Mouse (Mus musculus) neural tube, embryonic 13.5 days (tissue): Measurements from ENCODE around the gene Crhr2. TPM values are rescaled to one million over a fixed set of nuclear protein-coding genes. Genes with fewer than 3 reads are reported as not detected.

Source experiments
- ATAC-seq: fragments of 200-750 bp; cut with Nextera tagmentation; 2 replicates; pipeline ENCODE4 v1.8.0; 2017; ENCODE audit warnings: low read depth, mild to moderate bottlenecking, moderate TSS enrichment, moderate library complexity
- H3K27ac ChIP-seq: fragments of 300-500 bp; sonication (generic); replicated peaks from 2 replicates; pipeline ENCODE4 v1.5.1; 2015; ENCODE audit warnings: moderate library complexity, mild to moderate bottlenecking, inconsistent platforms
- H3K27me3 ChIP-seq: fragments of 300-500 bp; sonication (generic); 2 replicates; pipeline ENCODE4 v1.6.1; 2015; ENCODE audit warnings: mild to moderate bottlenecking, inconsistent platforms
- H3K36me3 ChIP-seq: fragments of 300-500 bp; sonication (generic); 2 replicates; pipeline ENCODE4 v1.6.1; 2015; ENCODE audit warnings: mild to moderate bottlenecking, inconsistent platforms
- H3K4me1 ChIP-seq: fragments of 300-500 bp; sonication (generic); replicated peaks from 2 replicates; pipeline ENCODE4 v1.6.1; 2015; ENCODE audit warnings: inconsistent platforms
- H3K4me2 ChIP-seq: fragments of 300-500 bp; sonication (generic); 2 replicates; pipeline ENCODE4 v1.6.1; 2015; ENCODE audit warnings: inconsistent platforms, mild to moderate bottlenecking, moderate library complexity
- H3K4me3 ChIP-seq: fragments of 300-500 bp; sonication (generic); 2 replicates; pipeline ENCODE4 v1.5.1; 2015; ENCODE audit warnings: mild to moderate bottlenecking, inconsistent platforms
- H3K9ac ChIP-seq: fragments of 300-500 bp; sonication (generic); 2 replicates; pipeline ENCODE4 v1.6.1; 2015; ENCODE audit warnings: moderate library complexity, mild to moderate bottlenecking, inconsistent platforms
- H3K9me3 ChIP-seq: fragments of 300-500 bp; sonication (generic); 2 replicates; pipeline ENCODE4 v1.6.1; 2016; ENCODE audit warnings: inconsistent platforms
- WGBS: fragments of 180-500 bp; shearing (Covaris S2); methylation state at CpG from one replicate; pipeline ENCODE4 v1.1.7; 2015; 5-methylcytosine and 5-hydroxymethylcytosine counted together
- polyA plus RNA-seq: library from polyadenylated mRNA; unstranded; fragments of >200 nt; fragmentation: Nextera tagmentation; extraction: Ambion mirVana; gene quantifications from 2 replicates; pipeline ENCODE4 v1.2.1, GENCODE M21; 2015

Gene Crhr2
- 0.93 and 0.95 TPM in 2 replicates for polyA plus RNA-seq

DNA sequence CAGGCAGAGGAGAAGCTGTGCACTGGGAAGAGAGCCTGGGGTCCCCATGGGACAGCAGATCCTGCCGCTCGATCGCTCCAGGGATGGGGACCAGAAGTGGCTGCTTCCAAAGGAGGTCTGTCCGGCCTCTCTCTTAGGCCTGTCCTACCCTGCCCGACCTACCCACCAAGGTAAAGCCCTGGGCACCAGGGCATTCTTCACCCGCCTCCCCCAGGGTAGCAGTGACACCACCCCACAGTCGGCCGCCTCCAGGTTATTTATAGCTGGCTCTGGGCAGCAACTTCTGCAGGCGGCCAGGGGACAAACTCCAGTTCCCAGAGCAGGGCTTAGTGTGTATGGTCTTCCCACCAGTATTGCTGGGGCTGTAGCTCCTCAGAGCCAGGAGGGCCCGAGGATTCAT lies at the start of gene Crhr2:
Crhr2 (minus strand) TSS at position 223 of the 400 bp plus-strand sequence.
- H3K27ac ChIP-seq: no peak within 1 kb of the TSS
- no peak within 1 kb of the TSS for H3K4me3 ChIP-seq
- 72% methylated on average over 10 of the region's 10 CpGs for whole genome bisulfite sequencing
- H3K27me3 ChIP-seq: no peaks in the 10 kb centered on the region
- no peak within 1 kb of the TSS for H3K9ac ChIP-seq
- H3K36me3 ChIP-seq: no peaks in the 10 kb centered on the region
- no peaks in the 10 kb centered on the region for H3K9me3 ChIP-seq
- no peak within 1 kb of the TSS for H3K4me2 ChIP-seq
- no peaks in the 10 kb centered on the region for H3K4me1 ChIP-seq
- ATAC-seq: no peak

DNA sequence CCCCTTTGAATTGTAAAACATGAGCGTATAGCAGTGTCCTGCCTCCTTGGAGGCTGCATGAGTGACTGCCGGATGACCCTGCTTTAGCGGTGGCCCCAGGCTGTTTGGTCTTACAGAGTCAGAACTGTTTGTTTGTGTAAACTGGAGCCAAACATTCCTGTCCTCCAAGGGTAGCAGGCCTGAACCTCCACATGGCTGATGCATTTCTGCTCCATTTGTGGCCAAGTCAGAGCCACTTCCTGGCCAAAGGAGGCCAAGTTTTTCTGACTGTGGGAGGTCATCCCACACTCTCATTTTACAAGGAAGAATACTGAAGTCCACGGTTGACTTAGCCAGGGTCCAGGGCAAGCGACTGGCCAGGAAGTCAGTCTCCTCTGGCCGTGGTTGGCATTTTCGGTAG lies 46.7 kb upstream of the Crhr2 start:
- no peak for ATAC-seq
- no peak overlapping the region for H3K4me3 ChIP-seq
- H3K4me1 ChIP-seq: no peaks in the 10 kb centered on the region
- no peak overlapping the region for H3K4me2 ChIP-seq
- H3K27ac ChIP-seq: no peak overlapping the region
- 82% methylated on average over 7 of the region's 7 CpGs for WGBS
- no peaks in the 10 kb centered on the region for H3K9me3 ChIP-seq
- no peaks in the 10 kb centered on the region for H3K36me3 ChIP-seq
- no peak overlapping the region for H3K9ac ChIP-seq
- peaks cover 22% of the 10 kb centered on the region for H3K27me3 ChIP-seq

DNA sequence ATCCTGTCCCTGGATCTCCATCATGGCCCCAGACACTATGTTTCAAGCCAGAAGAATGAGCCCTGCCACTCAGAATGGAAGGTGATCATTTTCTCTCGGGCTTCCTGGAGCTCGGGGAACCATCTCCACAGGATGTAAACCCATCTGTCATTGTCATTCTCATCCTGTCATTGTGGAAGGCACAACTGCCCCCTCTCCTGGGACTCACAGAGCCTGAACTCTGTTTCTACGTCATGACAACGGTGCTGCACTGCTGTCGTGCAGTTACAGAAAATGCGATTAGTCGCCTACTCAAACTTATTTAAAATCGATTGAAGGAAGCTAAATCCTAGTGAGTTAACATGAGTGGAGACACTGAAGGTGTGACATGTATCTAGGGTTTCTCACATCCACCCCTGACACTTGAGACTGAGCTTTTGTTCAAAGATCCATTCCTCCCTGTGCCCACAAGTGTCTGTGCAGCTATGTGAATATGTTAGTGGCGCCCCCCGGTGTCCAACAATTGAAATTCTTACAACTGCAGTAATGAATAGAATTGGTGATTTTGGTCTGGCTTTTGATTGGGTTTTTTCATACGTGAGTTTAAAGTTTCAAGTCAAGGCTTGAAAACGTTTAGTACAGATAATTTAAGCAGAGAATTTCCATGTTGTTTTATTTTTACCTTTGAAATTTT lies 44.4 kb upstream of the Crhr2 start:
- WGBS: 37% methylated on average over 12 of the region's 12 CpGs
- ATAC-seq: no peak

DNA sequence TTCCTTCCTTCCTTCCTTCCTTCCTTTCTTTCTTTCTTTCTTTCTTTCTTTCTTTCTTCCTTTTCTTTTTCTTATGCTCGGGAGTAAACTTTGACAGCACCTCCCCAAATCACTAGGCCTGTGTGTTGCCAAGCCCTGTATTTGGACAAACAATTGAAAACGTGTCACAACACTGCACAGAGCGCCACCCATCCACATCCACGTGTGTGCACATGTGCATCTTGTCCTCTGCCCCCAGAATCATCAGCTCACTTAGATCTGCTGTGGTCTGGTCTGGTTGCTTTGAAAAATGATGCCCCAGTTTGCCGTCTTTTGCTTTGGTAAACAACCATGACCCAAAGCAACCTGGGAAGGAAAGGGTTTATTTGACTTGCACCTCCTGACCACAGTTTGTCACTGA lies 43.1 kb upstream of the Crhr2 start:
- Histone ChIP-seq H3K4me3 (no peak overlapping the region), H3K9me3 (no peaks in the 10 kb centered on the region), H3K27me3 (peaks cover 55% of the 10 kb centered on the region), H3K27ac (no peak overlapping the region), H3K36me3 (no peaks in the 10 kb centered on the region), H3K9ac (no peak overlapping the region), H3K4me1 (no peaks in the 10 kb centered on the region), H3K4me2 (no peak overlapping the region)
- 64% methylated on average over 5 of the region's 5 CpGs for WGBS
- ATAC-seq: no peak

More for the DNA sequence above, 44.4 kb upstream of the Crhr2 start:
- H3K36me3 ChIP-seq: no peaks in the 10 kb centered on the region
- H3K4me1 ChIP-seq: no peaks in the 10 kb centered on the region
- H3K4me3 ChIP-seq: no peak overlapping the region
- H3K27ac ChIP-seq: no peak overlapping the region
- no peaks in the 10 kb centered on the region for H3K9me3 ChIP-seq
- H3K27me3 ChIP-seq: peaks cover 44% of the 10 kb centered on the region
- no peak overlapping the region for H3K4me2 ChIP-seq
- H3K9ac ChIP-seq: no peak overlapping the region

DNA sequence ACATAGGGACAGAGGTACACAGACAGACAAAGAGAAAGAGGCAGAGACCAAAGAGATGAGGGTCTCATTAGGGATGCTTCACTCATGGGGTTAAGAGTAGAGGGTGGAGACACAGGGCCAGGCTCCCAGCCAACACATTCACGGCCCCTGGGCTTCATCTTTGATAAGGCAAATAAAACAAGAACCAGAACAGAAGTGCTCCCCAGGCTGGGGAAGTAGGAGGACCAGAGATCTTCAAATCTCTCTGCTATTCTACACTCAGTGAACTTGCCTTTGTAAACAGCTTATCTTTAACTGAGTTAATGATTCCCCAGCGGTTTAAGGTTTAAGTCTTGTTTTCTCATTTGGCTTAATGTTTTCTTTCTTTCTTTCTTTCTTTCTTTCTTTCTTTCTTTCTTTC lies 42.6 kb upstream of the Crhr2 start:
- 53% methylated on average over 2 of the region's 2 CpGs for WGBS
- H3K36me3 ChIP-seq: no peaks in the 10 kb centered on the region
- ATAC-seq: no peak
- no peak overlapping the region for H3K27ac ChIP-seq
- H3K9ac ChIP-seq: no peak overlapping the region
- H3K9me3 ChIP-seq: no peaks in the 10 kb centered on the region
- H3K4me2 ChIP-seq: no peak overlapping the region
- H3K27me3 ChIP-seq: peaks cover 60% of the 10 kb centered on the region
- H3K4me1 ChIP-seq: no peaks in the 10 kb centered on the region
- no peak overlapping the region for H3K4me3 ChIP-seq

DNA sequence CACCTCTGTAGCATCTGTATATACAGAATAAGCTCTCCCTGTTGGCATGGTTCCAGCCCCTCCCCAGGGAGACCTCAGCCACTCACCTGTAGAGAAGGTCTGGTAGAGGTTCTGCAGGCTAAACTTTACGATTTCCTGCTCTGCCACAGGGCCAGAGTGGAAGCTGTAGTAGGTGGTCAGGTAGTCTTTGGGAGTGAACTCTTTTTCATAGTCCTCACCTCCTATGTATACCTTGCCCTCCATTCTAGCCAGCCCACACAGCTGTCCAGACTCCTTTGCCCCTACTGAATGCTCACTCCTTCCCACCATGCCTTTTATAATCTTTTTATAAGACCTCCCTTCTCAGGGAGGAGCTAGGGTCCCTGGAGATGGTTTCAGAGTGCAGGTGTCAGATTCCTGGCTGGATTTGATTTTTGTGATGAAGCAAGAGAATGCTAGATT lies 41.9 kb upstream of the Crhr2 start, which contains the start of gene Inmt:
Inmt (minus strand) TSS at position 303 of the 441 bp plus-strand sequence.
- no peak within 1 kb of the TSS for H3K4me3 ChIP-seq
- 74% methylated on average over 1 of the region's 1 CpGs for WGBS
- H3K9ac ChIP-seq: no peak within 1 kb of the TSS
- H3K27me3 ChIP-seq: peaks cover 67% of the 10 kb centered on the region
- no peak for ATAC-seq
- H3K9me3 ChIP-seq: no peaks in the 10 kb centered on the region
- no peaks in the 10 kb centered on the region for H3K36me3 ChIP-seq
- H3K4me2 ChIP-seq: no peak within 1 kb of the TSS
- H3K4me1 ChIP-seq: no peaks in the 10 kb centered on the region
- H3K27ac ChIP-seq: no peak within 1 kb of the TSS

DNA sequence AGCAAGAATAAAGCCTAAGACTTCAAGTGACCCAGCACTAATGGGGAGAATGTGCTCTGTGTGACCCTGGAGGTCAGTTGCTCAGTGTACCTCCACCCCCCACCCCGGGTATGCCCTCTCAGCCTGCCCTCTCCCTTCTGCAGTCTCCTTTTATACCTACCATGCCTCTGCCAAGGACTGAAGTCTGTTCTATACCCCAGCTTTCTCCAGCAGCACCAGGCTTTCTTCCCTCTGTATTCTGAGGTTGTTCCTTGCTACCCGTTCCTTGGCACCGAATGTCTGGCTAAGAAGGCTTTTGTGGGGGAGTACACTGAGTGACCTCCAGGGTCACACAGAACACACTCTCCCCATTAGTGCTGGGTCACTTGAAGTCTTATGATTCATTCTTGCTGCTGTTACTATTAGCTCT lies 41.1 kb upstream of the Crhr2 start:
- H3K27ac ChIP-seq: no peak overlapping the region
- no peaks in the 10 kb centered on the region for H3K9me3 ChIP-seq
- H3K9ac ChIP-seq: no peak overlapping the region
- H3K4me2 ChIP-seq: no peak overlapping the region
- peaks cover 75% of the 10 kb centered on the region for H3K27me3 ChIP-seq
- H3K4me1 ChIP-seq: no peaks in the 10 kb centered on the region
- ATAC-seq: no peak
- H3K36me3 ChIP-seq: no peaks in the 10 kb centered on the region
- H3K4me3 ChIP-seq: no peak overlapping the region
- 7% methylated on average over 3 of the region's 3 CpGs for WGBS

DNA sequence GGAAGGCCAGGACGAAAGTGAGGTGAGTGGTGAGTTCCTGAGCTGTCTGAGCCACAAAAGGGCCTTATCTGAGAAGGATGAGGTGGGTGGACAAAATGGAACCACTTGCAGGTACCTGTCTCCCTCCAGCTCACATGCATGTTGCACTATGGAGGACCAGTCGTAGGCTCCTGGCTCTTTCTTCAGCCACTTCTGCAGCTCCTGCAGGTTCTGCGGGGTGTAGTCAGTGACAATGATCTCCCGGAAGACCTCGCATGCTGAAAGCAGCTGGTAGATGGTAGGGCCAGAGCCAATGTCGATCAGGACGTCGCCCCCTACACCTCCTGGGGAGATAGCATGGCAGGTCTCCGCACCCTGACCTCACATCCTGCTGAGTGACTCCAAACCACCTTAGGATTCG lies 40.4 kb upstream of the Crhr2 start:
- peaks cover 82% of the 10 kb centered on the region for H3K27me3 ChIP-seq
- WGBS: 57% methylated on average over 10 of the region's 10 CpGs
- H3K36me3 ChIP-seq: no peaks in the 10 kb centered on the region
- no peaks in the 10 kb centered on the region for H3K4me1 ChIP-seq
- no peaks in the 10 kb centered on the region for H3K9me3 ChIP-seq
- H3K9ac ChIP-seq: no peak overlapping the region
- H3K4me2 ChIP-seq: no peak overlapping the region
- no peak overlapping the region for H3K4me3 ChIP-seq
- no peak for ATAC-seq
- no peak overlapping the region for H3K27ac ChIP-seq

DNA sequence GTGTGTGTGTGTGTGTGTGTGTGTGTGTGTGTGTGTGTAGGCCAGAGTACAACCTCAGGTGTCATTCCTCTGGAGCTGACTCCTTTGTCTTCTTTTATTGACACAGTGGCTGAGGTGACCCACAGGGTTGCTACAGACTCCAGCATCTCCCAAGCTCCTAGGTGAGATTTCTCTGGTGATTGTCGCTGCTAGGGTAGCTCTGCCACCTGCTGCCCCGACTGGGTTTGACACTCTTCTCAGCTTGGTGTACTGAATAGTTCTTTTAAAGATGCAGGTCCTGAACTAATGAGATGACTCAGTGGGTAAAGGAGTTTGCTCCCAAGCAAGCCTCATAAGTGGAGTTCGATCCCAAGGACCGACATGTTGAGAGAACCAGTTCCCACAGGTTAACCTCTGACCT lies 38.8 kb upstream of the Crhr2 start:
- WGBS: 66% methylated on average over 4 of the region's 4 CpGs
- no peak overlapping the region for H3K4me2 ChIP-seq
- ATAC-seq: no peak
- H3K27ac ChIP-seq: no peak overlapping the region
- H3K27me3 ChIP-seq: peaks cover 90% of the 10 kb centered on the region
- no peak overlapping the region for H3K4me3 ChIP-seq
- H3K9me3 ChIP-seq: no peaks in the 10 kb centered on the region
- H3K9ac ChIP-seq: no peak overlapping the region
- no peaks in the 10 kb centered on the region for H3K4me1 ChIP-seq
- H3K36me3 ChIP-seq: no peaks in the 10 kb centered on the region

DNA sequence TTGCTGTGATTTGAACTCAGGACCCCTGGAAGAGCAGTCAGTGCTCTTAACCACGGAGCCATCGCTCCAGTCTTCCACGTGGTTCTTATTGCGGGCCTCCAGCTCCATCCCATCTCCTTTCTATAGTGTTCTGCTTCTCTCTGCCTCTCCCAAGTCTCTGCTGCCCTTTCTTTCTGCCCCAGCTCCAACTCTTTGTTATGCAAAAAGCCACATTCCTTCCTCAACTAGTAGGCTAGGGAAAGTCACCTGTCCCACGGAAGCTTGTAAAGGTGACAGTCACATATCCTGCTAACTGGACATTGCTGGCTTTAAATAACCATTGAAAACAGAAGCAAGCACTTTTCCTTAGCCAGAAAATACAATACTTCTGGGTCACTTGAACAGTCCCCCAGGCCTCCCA lies 37.0 kb upstream of the Crhr2 start:
- peaks cover 95% of the 10 kb centered on the region for H3K27me3 ChIP-seq
- no peak for ATAC-seq
- no peaks in the 10 kb centered on the region for H3K36me3 ChIP-seq
- no peak overlapping the region for H3K9ac ChIP-seq
- no peak overlapping the region for H3K4me3 ChIP-seq
- no peaks in the 10 kb centered on the region for H3K4me1 ChIP-seq
- H3K9me3 ChIP-seq: no peaks in the 10 kb centered on the region
- no peak overlapping the region for H3K27ac ChIP-seq
- WGBS: 65% methylated on average over 5 of the region's 5 CpGs
- H3K4me2 ChIP-seq: no peak overlapping the region

DNA sequence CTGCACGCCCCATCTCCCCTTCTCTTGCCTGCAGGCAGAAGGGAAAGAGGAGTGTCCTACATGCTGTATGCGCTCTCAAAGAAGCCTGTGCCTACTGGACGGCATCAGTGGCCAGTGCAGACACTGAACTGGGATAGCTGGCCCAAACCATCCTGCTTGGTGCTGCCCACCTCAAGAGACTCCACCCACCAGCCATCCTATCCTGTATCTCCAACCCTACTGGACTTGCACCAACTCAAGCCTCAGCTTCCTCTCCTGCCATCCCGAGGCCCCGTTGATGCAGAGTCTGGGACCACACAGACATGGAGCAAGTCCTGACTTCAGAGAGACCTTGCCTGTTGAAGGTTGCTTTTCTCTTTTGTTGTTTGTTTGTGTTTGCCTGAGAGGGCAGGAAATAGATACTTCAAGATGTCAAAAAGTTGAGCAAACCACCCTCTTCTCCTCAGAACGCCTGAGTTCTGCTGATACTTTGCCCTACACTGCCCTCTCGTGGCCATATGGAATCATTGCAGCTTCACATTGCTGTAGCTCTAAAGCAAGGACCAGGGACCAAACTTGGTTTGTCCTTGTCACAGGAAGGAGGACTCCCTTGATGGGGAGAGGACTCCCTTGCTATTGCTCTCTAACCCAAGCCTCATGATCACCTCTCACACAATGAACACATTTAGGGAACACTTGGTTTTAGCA lies 34.1 kb upstream of the Crhr2 start:
- 57% methylated on average over 7 of the region's 7 CpGs for whole genome bisulfite sequencing
- no peak overlapping the region for H3K9ac ChIP-seq
- H3K36me3 ChIP-seq: no peaks in the 10 kb centered on the region
- no peaks in the 10 kb centered on the region for H3K4me1 ChIP-seq
- no peaks in the 10 kb centered on the region for H3K9me3 ChIP-seq
- H3K27ac ChIP-seq: no peak overlapping the region
- 0 out of 2 replicates have a peak, but pooled peaks have one; percentile 36 for ATAC-seq
- no peak overlapping the region for H3K4me2 ChIP-seq
- H3K27me3 ChIP-seq: peaks cover 96% of the 10 kb centered on the region
- H3K4me3 ChIP-seq: no peak overlapping the region

DNA sequence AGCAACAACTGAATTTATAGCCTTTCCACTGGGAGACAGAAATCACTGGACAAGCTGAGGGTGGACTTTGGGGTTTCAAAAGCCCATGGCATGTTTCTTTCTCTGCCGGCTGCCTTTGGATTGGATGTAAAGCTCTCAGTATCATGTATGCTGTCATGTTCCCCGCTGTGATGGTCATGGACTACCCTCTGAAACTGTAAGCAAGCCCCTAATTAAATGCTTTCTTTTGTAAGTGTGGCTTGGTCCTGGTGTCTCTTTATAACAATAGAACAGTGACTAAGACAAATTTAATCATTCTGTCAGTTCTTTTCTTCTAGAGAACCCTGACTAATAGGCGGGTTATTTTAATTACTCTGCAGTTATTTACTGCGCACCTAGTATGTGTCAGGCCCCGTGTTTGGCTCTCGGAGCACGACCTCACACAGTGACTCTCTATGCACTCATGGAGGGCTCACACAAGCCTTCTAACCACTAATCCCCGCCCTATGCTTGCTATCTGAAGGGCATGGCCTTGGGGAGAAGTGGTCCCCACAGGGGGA lies 30.3 kb upstream of the Crhr2 start:
- no peaks in the 10 kb centered on the region for H3K36me3 ChIP-seq
- ATAC-seq: no peak
- no peaks in the 10 kb centered on the region for H3K9me3 ChIP-seq
- 34% methylated on average over 8 of the region's 8 CpGs for WGBS
- H3K4me1 ChIP-seq: no peaks in the 10 kb centered on the region
- no peak overlapping the region for H3K4me2 ChIP-seq
- no peak overlapping the region for H3K9ac ChIP-seq
- H3K27me3 ChIP-seq: peaks cover 97% of the 10 kb centered on the region
- no peak overlapping the region for H3K27ac ChIP-seq
- H3K4me3 ChIP-seq: no peak overlapping the region
